Mouse (Mus musculus): ENCODE data around the gene Tmem127.

DNA sequence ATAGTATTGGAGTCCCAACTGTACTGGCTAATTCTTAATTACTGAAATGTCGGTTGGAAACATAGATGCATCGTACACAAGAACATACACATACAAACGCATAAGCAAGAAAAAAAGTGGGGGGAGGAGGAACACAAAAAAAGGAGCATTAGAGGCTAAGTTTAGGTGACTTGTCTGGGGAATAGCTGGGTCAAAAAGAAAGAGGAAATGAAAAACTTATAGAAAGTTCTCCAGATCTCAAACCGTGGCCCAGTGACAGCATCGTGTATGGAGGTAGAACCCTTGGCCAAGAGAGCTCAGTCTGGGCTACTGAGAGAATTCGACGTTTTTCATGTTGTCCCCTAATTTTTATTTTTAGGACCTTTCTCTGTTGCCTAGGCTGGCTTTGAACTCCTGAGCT, 63.0 kb downstream of the Tmem127 start:
- TF ChIP-seq CTCF (IDR thresholded peaks at IDR 0.05; ENCODE audit: low read depth, low read length) (no peak), POLR2A (IDR thresholded peaks at IDR 0.05; ENCODE audit: extremely low read depth, insufficient read depth, low read length) (no peak)
